Comparison of ENCODE assay signal across 10 mouse cellular contexts in the genomic region with DNA sequence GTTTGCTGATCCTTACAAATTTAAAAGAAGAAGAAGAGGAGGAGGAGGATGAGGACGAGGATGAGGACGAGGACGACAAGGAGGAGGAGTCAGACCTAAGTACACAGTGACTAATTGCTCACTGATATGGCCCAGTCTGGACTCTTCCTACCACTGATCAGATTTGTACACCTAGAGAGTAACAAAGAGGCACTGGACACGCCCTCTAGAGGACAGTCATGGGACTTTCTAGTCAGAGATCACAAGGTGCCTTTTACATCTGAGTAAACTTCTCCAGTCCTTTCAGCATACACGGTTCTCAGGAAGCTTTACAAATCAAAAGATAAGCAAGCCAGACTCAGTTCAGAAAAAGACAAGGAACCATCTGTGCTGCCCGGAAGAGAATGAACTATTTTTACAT. TPM values are rescaled to one million over a fixed set of nuclear protein-coding genes. Genes with fewer than 3 reads are reported as not detected.
DNase-seq lines count a peak whose midpoint lies in the region; ATAC-seq and TF ChIP-seq lines count a peak whose summit lies in the region.
"Had no signal": no experiment of that assay in that cellular context is flagged by ENCODE, and none has a peak within 500 bp of the region (broad histone marks: within the 10 kb centered on the region; RNA-seq: fewer than 3 reads in every experiment).

No protein-coding gene starts in this region.

- H3K4me3 ChIP-seq in intestine, postnatal 0 days (ENCODE audit: low read depth, low read length) = no peak overlapping the region
- no peak overlapping the region for H3K4me3 ChIP-seq in intestine, embryonic 16.5 days (ENCODE audit: low read length)
- H3K4me3 ChIP-seq in stomach, postnatal 0 days (ENCODE audit: low read depth, low read length) = no peak overlapping the region
- H3K4me3 ChIP-seq: myocyte had no signal

- H3K27ac ChIP-seq in intestine, postnatal 0 days (ENCODE audit: low read depth, low read length) = no peak overlapping the region
- H3K27ac ChIP-seq in intestine, embryonic 16.5 days (ENCODE audit: low read length) = no peak overlapping the region
- no peak overlapping the region for H3K27ac ChIP-seq in stomach, postnatal 0 days (replicated peaks)

- no peaks in the 10 kb centered on the region for H3K36me3 ChIP-seq in intestine, postnatal 0 days (ENCODE audit: control insufficient read depth, insufficient read depth)
- no peaks in the 10 kb centered on the region for H3K36me3 ChIP-seq in intestine, embryonic 16.5 days (ENCODE audit: control insufficient read depth, insufficient read depth, low read length)
- no peaks in the 10 kb centered on the region for H3K36me3 ChIP-seq in stomach, postnatal 0 days (ENCODE audit: control insufficient read depth, insufficient read depth, low read length)

- H3K27me3 ChIP-seq in intestine, postnatal 0 days (replicated peaks; ENCODE audit: control insufficient read depth, insufficient read depth, low read length) = no peaks in the 10 kb centered on the region
- H3K27me3 ChIP-seq in intestine, embryonic 16.5 days (replicated peaks; ENCODE audit: control insufficient read depth, insufficient read depth, low read length) = no peaks in the 10 kb centered on the region
- H3K27me3 ChIP-seq in stomach, postnatal 0 days (ENCODE audit: control insufficient read depth, insufficient read depth, low read length) = no peaks in the 10 kb centered on the region

- H3K4me1 ChIP-seq in intestine, postnatal 0 days (replicated peaks; ENCODE audit: control insufficient read depth, insufficient read depth, low read length) = no peaks in the 10 kb centered on the region
- H3K4me1 ChIP-seq in intestine, embryonic 16.5 days (ENCODE audit: control insufficient read depth, insufficient read depth, low read length) = no peaks in the 10 kb centered on the region
- no peaks in the 10 kb centered on the region for H3K4me1 ChIP-seq in stomach, postnatal 0 days (replicated peaks; ENCODE audit: control insufficient read depth, insufficient read depth)

- no peak for TF ChIP-seq EP300 in stomach, postnatal 0 days (optimal IDR thresholded peaks at IDR 0.05)

- TF ChIP-seq CTCF in intestine, postnatal 0 days (IDR thresholded peaks at IDR 0.05; ENCODE audit: low read depth) = peak; percentile 73
- TF ChIP-seq CTCF in stomach, postnatal 0 days (IDR thresholded peaks at IDR 0.05; ENCODE audit: low read depth) = peak; percentile 64

- DNase-seq in thymus, postnatal 14 days = peak; percentile 12
- no peak for DNase-seq in thymus, postnatal 36 days
- no peak for DNase-seq in stomach, postnatal 0 days (ENCODE audit: low spot score)
- DNase-seq in heart, adult 8-10 months (ENCODE audit: low spot score) = no peak
- DNase-seq in adrenal gland, postnatal 4 days (ENCODE audit: low spot score in 2 of 2) = no peak
- DNase-seq: gastrocnemius, postnatal 10 days had no signal

- no peaks in the 10 kb centered on the region for H3K9me3 ChIP-seq in intestine, postnatal 0 days (ENCODE audit: control insufficient read depth)
- H3K9me3 ChIP-seq in intestine, embryonic 16.5 days (ENCODE audit: control insufficient read depth, low read length) = no peaks in the 10 kb centered on the region
- no peaks in the 10 kb centered on the region for H3K9me3 ChIP-seq in stomach, postnatal 0 days (ENCODE audit: control insufficient read depth, low read length)

- no peak for ATAC-seq in intestine, postnatal 0 days
- ATAC-seq in intestine, embryonic 16.5 days = no peak
- 0 out of 2 replicates have a peak, but pooled peaks have one; percentile 39 for ATAC-seq in common myeloid progenitor, adult 5-6 weeks (replicated peaks; ENCODE audit: low read depth, poor library complexity, severe bottlenecking)
- no peak for ATAC-seq in stomach, postnatal 0 days (ENCODE audit: low FRiP score, low TSS enrichment)

- no peak overlapping the region for H3K9ac ChIP-seq in intestine, postnatal 0 days (ENCODE audit: low read depth, low read length)
- no peak overlapping the region for H3K9ac ChIP-seq in intestine, embryonic 16.5 days (ENCODE audit: low read depth, low read length)
- H3K9ac ChIP-seq in stomach, postnatal 0 days (ENCODE audit: low read length) = no peak overlapping the region

- H3K4me2 ChIP-seq in intestine, postnatal 0 days (replicated peaks; ENCODE audit: low read depth) = no peak overlapping the region
- H3K4me2 ChIP-seq in intestine, embryonic 16.5 days (ENCODE audit: low read depth, low read length) = no peak overlapping the region
- H3K4me2 ChIP-seq in stomach, postnatal 0 days (replicated peaks; ENCODE audit: low read depth) = no peak overlapping the region

- WGBS in intestine, postnatal 0 days = 29% methylated on average over 6 of the region's 6 CpGs
- 31% methylated on average over 6 of the region's 6 CpGs for WGBS in intestine, embryonic 16.5 days
- WGBS in stomach, postnatal 0 days = 36% methylated on average over 6 of the region's 6 CpGs

RNA-seq across cellular contexts. Expression of a gene that starts 20.2 kb away (rescaled TPM):
- 3.6 and 4.0 TPM in 2 replicates for polyA plus RNA-seq in intestine, postnatal 0 days (2015; fragmentation: Nextera tagmentation; extraction: Ambion mirVana)
- polyA plus RNA-seq in intestine, embryonic 16.5 days (2015; fragmentation: Nextera tagmentation; extraction: Ambion mirVana) = 6.1 and 7.3 TPM in 2 replicates
- total RNA-seq in common myeloid progenitor, adult 5-6 weeks (2017) = 2.4 and 12.6 TPM in 2 replicates
- polyA plus RNA-seq in stomach, postnatal 0 days (2015; fragmentation: Nextera tagmentation; extraction: Ambion mirVana) = 37.4 and 40.7 TPM in 2 replicates
- total RNA-seq in heart, adult 8-10 months (2022) = 10 to 100 TPM in 1 of 4 experiments, 1 to 10 TPM in 3; 6.4 to 12.0 (median 9.1) TPM
- 10 to 100 TPM in 1 of 2 experiments, 1 to 10 TPM in 1; 9.1 to 10.1 TPM for total RNA-seq in adrenal gland, postnatal 4 days (2021)
